Mouse (Mus musculus): ENCODE measurements around the gene Lrit2. TPM values are rescaled to one million over a fixed set of nuclear protein-coding genes. Genes with fewer than 3 reads are reported as not detected.

Gene Lrit2
- total RNA-seq, 2 experiments from 2014 or later: not detected

GRCm38 (mm10) chr14:37109975-37110374, 42.2 kb downstream of the Lrit2 start:
- no peak for DNase-seq
- intact Hi-C loops (cut with DNase I): no loop called here

- intact Hi-C loops (cut with DNase I): no loop called here
- no peak for DNase-seq
Measured at GRCm38 (mm10) chr14:37110456-37110855, 42.7 kb downstream of the Lrit2 start.

GRCm38 (mm10) chr14:37111371-37111770, 43.6 kb downstream of the Lrit2 start:
- intact Hi-C loops (cut with DNase I): no loop called here
- DNase-seq: no peak

- DNase-seq: no peak
- intact Hi-C loops (cut with DNase I): no loop called here
Measured at GRCm38 (mm10) chr14:37112931-37113330, 45.2 kb downstream of the Lrit2 start.

GRCm38 (mm10) chr14:37113922-37114321, 46.2 kb downstream of the Lrit2 start, which contains the start of gene 2610528A11Rik:
TSS of gene 2610528A11Rik (minus strand) at chr14:37114022.
- intact Hi-C loops (cut with DNase I): no loop called here
- no peak for DNase-seq

- DNase-seq: no peak
- intact Hi-C loops (cut with DNase I): no loop called here
Measured at GRCm38 (mm10) chr14:37119233-37119632, 51.5 kb downstream of the Lrit2 start.

Other genes starting within 250 kb of the Lrit2 start
- gene Ccser2, start 99.2 kb upstream of the Lrit2 start, total RNA-seq (2021): 100 to 1,000 TPM; 120 to 125 TPM
- gene Rgr, start 19.0 kb upstream of the Lrit2 start, total RNA-seq (2021): not detected
- not detected for gene Lrit1, start 13.1 kb upstream of the Lrit2 start, total RNA-seq (2021)
- not detected for gene Cdhr1, start 30.4 kb downstream of the Lrit2 start, total RNA-seq (2021)
- not detected for gene 2610528A11Rik, start 46.1 kb downstream of the Lrit2 start, total RNA-seq (2021)
- 100 to 1,000 TPM; 639 to 655 TPM for gene Ghitm, start 67.3 kb downstream of the Lrit2 start, total RNA-seq (2021)

Data from heart, postnatal 36 days (tissue).